Mouse (Mus musculus) heart, postnatal 4 days (tissue): ENCODE results near the gene Alkbh7. TPM values are rescaled to one million over a fixed set of nuclear protein-coding genes. Genes with fewer than 3 reads are reported as not detected.

ENCODE experiments used
- DNase-seq: peaks from one replicate; pipeline ENCODE4 v3.0.0; 2021
- total RNA-seq, 2 experiments: library from RNA; stranded (reverse); gene quantifications; 2 replicates each; pipeline ENCODE4 v1.2.3; 2021

Gene Alkbh7
- total RNA-seq, 2 experiments from 2014 or later = 42.3 to 49.3 TPM

GRCm38 (mm10) chr17:57031661-57032420 lies 34.7 kb downstream of the Alkbh7 start:
- DNase-seq = peak; percentile 99

GRCm38 (mm10) chr17:57032854-57033253 lies 35.7 kb downstream of the Alkbh7 start:
- no peak for DNase-seq

GRCm38 (mm10) chr17:57038978-57039377 lies 41.8 kb downstream of the Alkbh7 start:
- DNase-seq = no peak

GRCm38 (mm10) chr17:57041554-57041953 lies 44.4 kb downstream of the Alkbh7 start, which contains the start of gene Slc25a41:
Slc25a41 (minus strand) TSS chr17:57041654.
- no peak for DNase-seq

GRCm38 (mm10) chr17:57047406-57047805 lies 50.3 kb downstream of the Alkbh7 start:
- DNase-seq = no peak

- no peak for DNase-seq
These were observed 51.7 kb downstream of the Alkbh7 start for GRCm38 (mm10) chr17:57048816-57049215.

Other genes with a start within 250 kb of the Alkbh7 start
- gene Nrtn, start 239.8 kb upstream of the Alkbh7 start, total RNA-seq = 10 to 100 TPM; 22.4 to 22.5 TPM
- gene Dus3l, start 232.6 kb upstream of the Alkbh7 start, total RNA-seq = 10 to 100 TPM; 22.8 to 23.5 TPM
- under 1 TPM; 0.41 to 0.61 TPM for gene Prr22, start 227.1 kb upstream of the Alkbh7 start, total RNA-seq
- 1 to 10 TPM; 8.1 to 9.3 TPM for gene Rfx2, start 166.3 kb upstream of the Alkbh7 start, total RNA-seq
- not detected for gene Acsbg2, start 122.9 kb upstream of the Alkbh7 start, total RNA-seq
- gene 1700061G19Rik, start 121.9 kb upstream of the Alkbh7 start, total RNA-seq = under 1 TPM; 0.16 to 0.21 TPM
- 10 to 100 TPM; 40.5 to 41.6 TPM for gene Mllt1, start 61.9 kb upstream of the Alkbh7 start, total RNA-seq
- gene Acer1, start 15.2 kb upstream of the Alkbh7 start, total RNA-seq = not detected
- gene Clpp, start 7.0 kb upstream of the Alkbh7 start, total RNA-seq = 10 to 100 TPM; 55.1 to 60.7 TPM
- gene Pspn, start 2.7 kb downstream of the Alkbh7 start, total RNA-seq = not detected
- gene Gtf2f1, start 13.9 kb downstream of the Alkbh7 start, total RNA-seq = 10 to 100 TPM; 36.0 to 36.9 TPM
- not detected for gene Gm17949, start 14.1 kb downstream of the Alkbh7 start, total RNA-seq
- 100 to 1,000 TPM; 112 to 113 TPM for gene Khsrp, start 34.2 kb downstream of the Alkbh7 start, total RNA-seq
- gene Slc25a41, start 44.3 kb downstream of the Alkbh7 start, total RNA-seq = not detected
- under 1 TPM in 1 of 2 experiments, not detected in 1; 0.47 TPM for gene Crb3, start 61.8 kb downstream of the Alkbh7 start, total RNA-seq
- gene Slc25a23, start 62.5 kb downstream of the Alkbh7 start, total RNA-seq = 10 to 100 TPM; 78.3 to 81.6 TPM
- gene Dennd1c, start 81.2 kb downstream of the Alkbh7 start, total RNA-seq = under 1 TPM; 0.69 to 0.70 TPM
- gene Tubb4a, start 90.4 kb downstream of the Alkbh7 start, total RNA-seq = 1 to 10 TPM; 5.9 to 6.7 TPM
- gene Tnfsf9, start 108.0 kb downstream of the Alkbh7 start, total RNA-seq = under 1 TPM; 0.48 to 0.61 TPM
- not detected for gene Cd70, start 152.4 kb downstream of the Alkbh7 start, total RNA-seq
- not detected for gene Tnfsf14, start 196.8 kb downstream of the Alkbh7 start, total RNA-seq
- 10 to 100 TPM; 60.1 to 79.6 TPM for gene C3, start 230.8 kb downstream of the Alkbh7 start, total RNA-seq